Mouse (Mus musculus) liver, embryonic 12.5 days (tissue): ENCODE data around the gene Mdk. TPM values are rescaled to one million over a fixed set of nuclear protein-coding genes. Genes with fewer than 3 reads are reported as not detected.

Experiments
- ATAC-seq: fragments of 200-750 bp; cut with Nextera tagmentation; 2 replicates; pipeline ENCODE4 v1.8.0; 2017; ENCODE audit warnings: moderate number of reproducible peaks, mild to moderate bottlenecking, moderate library complexity
- H3K27ac ChIP-seq: fragments of 300-500 bp; sonication (generic); 2 replicates; pipeline ENCODE4 v1.5.1; 2016; ENCODE audit warnings: mild to moderate bottlenecking
- H3K27me3 ChIP-seq: fragments of 300-500 bp; sonication (generic); replicated peaks from 2 replicates; pipeline ENCODE4 v1.6.1; 2016; ENCODE audit warnings: mild to moderate bottlenecking, moderate library complexity
- H3K36me3 ChIP-seq: fragments of 300-500 bp; sonication (generic); 2 replicates; pipeline ENCODE4 v1.6.1; 2016; ENCODE audit warnings: mild to moderate bottlenecking, moderate library complexity
- H3K4me1 ChIP-seq: fragments of 300-500 bp; sonication (generic); 2 replicates; pipeline ENCODE4 v1.6.1; 2016
- H3K4me2 ChIP-seq: fragments of 300-500 bp; sonication (generic); 2 replicates; pipeline ENCODE4 v1.6.1; 2016; ENCODE audit warnings: mild to moderate bottlenecking, moderate library complexity
- H3K4me3 ChIP-seq: fragments of 300-500 bp; sonication (generic); 2 replicates; pipeline ENCODE4 v1.5.1; 2016; ENCODE audit warnings: mild to moderate bottlenecking, moderate library complexity
- H3K9ac ChIP-seq: fragments of 300-500 bp; sonication (generic); 2 replicates; pipeline ENCODE4 v1.6.1; 2016; ENCODE audit warnings: mild to moderate bottlenecking, moderate library complexity
- H3K9me3 ChIP-seq: fragments of 300-500 bp; sonication (generic); replicated peaks from 2 replicates; pipeline ENCODE4 v1.6.1; 2016; ENCODE audit warnings: mild to moderate bottlenecking, moderate library complexity
- WGBS: fragments of 180-500 bp; shearing (Covaris S2); methylation state at CpG from one replicate; pipeline ENCODE4 v1.1.7; 2016; ENCODE audit not compliant: insufficient replicate concordance; 5-methylcytosine and 5-hydroxymethylcytosine counted together
- polyA plus RNA-seq: library from polyadenylated mRNA; unstranded; fragments of >200 nt; fragmentation: Nextera tagmentation; extraction: Ambion mirVana; gene quantifications from 2 replicates; pipeline ENCODE4 v1.2.1, GENCODE M21; 2016

Gene Mdk
- polyA plus RNA-seq, 1 experiment from 2014 or later: 140 TPM

- no peak for ATAC-seq
- WGBS: 3% methylated on average over 20 of the region's 20 CpGs
- peaks cover 52% of the 10 kb centered on the region for H3K27me3 ChIP-seq
- H3K9me3 ChIP-seq: no peaks in the 10 kb centered on the region
- H3K36me3 ChIP-seq: peaks cover 3% of the 10 kb centered on the region
- peak overlapping the region; percentile 53 for H3K9ac ChIP-seq
- peaks cover 51% of the 10 kb centered on the region for H3K4me1 ChIP-seq
- peak overlapping the region; percentile 98 for H3K4me2 ChIP-seq
- H3K27ac ChIP-seq: peak overlapping the region; percentile 61
- H3K4me3 ChIP-seq: peak overlapping the region; percentile 90
Observed at GRCm38 (mm10) chr2:91965417-91965816, 33.3 kb upstream of the Mdk start.

- H3K4me1 ChIP-seq: peaks cover 58% of the 10 kb centered on the region
- peaks cover 11% of the 10 kb centered on the region for H3K36me3 ChIP-seq
- no peaks in the 10 kb centered on the region for H3K9me3 ChIP-seq
- WGBS: 35% methylated on average over 3 of the region's 3 CpGs
- H3K4me3 ChIP-seq: peak overlapping the region; percentile 90
- H3K27me3 ChIP-seq: peaks cover 44% of the 10 kb centered on the region
- no peak for ATAC-seq
- no peak overlapping the region for H3K9ac ChIP-seq
- peak overlapping the region; percentile 61 for H3K27ac ChIP-seq
- peak overlapping the region; percentile 98 for H3K4me2 ChIP-seq
Observed at GRCm38 (mm10) chr2:91964610-91965204, 32.6 kb upstream of the Mdk start.

GRCm38 (mm10) chr2:91963443-91963932, 31.4 kb upstream of the Mdk start:
- peak overlapping the region; percentile 90 for H3K4me3 ChIP-seq
- peak; percentile 92 for ATAC-seq
- H3K9ac ChIP-seq: peak overlapping the region; percentile 90
- no peaks in the 10 kb centered on the region for H3K9me3 ChIP-seq
- H3K4me2 ChIP-seq: peak overlapping the region; percentile 98
- under 1% methylated on average over 44 of the region's 57 CpGs for WGBS
- H3K36me3 ChIP-seq: peaks cover 22% of the 10 kb centered on the region
- H3K27ac ChIP-seq: peak overlapping the region; percentile 88
- peaks cover 71% of the 10 kb centered on the region for H3K4me1 ChIP-seq
- peaks cover 32% of the 10 kb centered on the region for H3K27me3 ChIP-seq

- H3K9me3 ChIP-seq: no peaks in the 10 kb centered on the region
- under 1% methylated on average over 39 of the region's 39 CpGs for WGBS
- H3K4me2 ChIP-seq: peak overlapping the region; percentile 98
- H3K9ac ChIP-seq: peak overlapping the region; percentile 90
- peaks cover 22% of the 10 kb centered on the region for H3K36me3 ChIP-seq
- H3K4me1 ChIP-seq: peaks cover 74% of the 10 kb centered on the region
- H3K27me3 ChIP-seq: peaks cover 27% of the 10 kb centered on the region
- peak overlapping the region; percentile 88 for H3K27ac ChIP-seq
- ATAC-seq: peak; percentile 25; the same call in 1 of the 2 replicates
- H3K4me3 ChIP-seq: peak overlapping the region; percentile 90
Observed at GRCm38 (mm10) chr2:91962864-91963401, 30.8 kb upstream of the Mdk start.

GRCm38 (mm10) chr2:91961901-91962761, 30.0 kb upstream of the Mdk start:
- H3K27me3 ChIP-seq: peaks cover 25% of the 10 kb centered on the region
- no peaks in the 10 kb centered on the region for H3K9me3 ChIP-seq
- WGBS: 37% methylated on average over 4 of the region's 4 CpGs
- H3K27ac ChIP-seq: peak overlapping the region; percentile 88
- peaks cover 80% of the 10 kb centered on the region for H3K4me1 ChIP-seq
- H3K4me2 ChIP-seq: peak overlapping the region; percentile 98
- no peak for ATAC-seq
- peaks cover 22% of the 10 kb centered on the region for H3K36me3 ChIP-seq
- H3K9ac ChIP-seq: peak overlapping the region; percentile 90
- peak overlapping the region; percentile 90 for H3K4me3 ChIP-seq

- 82% methylated on average over 5 of the region's 5 CpGs for WGBS
- Histone ChIP-seq H3K27me3 (peaks cover 10% of the 10 kb centered on the region), H3K9me3 (no peaks in the 10 kb centered on the region), H3K4me2 (no peak overlapping the region), H3K4me3 (no peak overlapping the region), H3K27ac (0 out of 2 replicates have a peak overlapping the region, but pooled peaks have one; percentile 37), H3K4me1 (peaks cover 91% of the 10 kb centered on the region), H3K36me3 (peaks cover 22% of the 10 kb centered on the region), H3K9ac (no peak overlapping the region)
- ATAC-seq: no peak
Observed at GRCm38 (mm10) chr2:91960459-91960858, 28.4 kb upstream of the Mdk start.

- Histone ChIP-seq H3K9me3 (no peaks in the 10 kb centered on the region), H3K27me3 (peaks cover 3% of the 10 kb centered on the region; the same call in 1 of the 2 replicates), H3K4me3 (no peak overlapping the region), H3K27ac (peak overlapping the region; percentile 37), H3K4me1 (peaks cover 93% of the 10 kb centered on the region), H3K9ac (peak overlapping the region; percentile 37; the same call in 1 of the 2 replicates), H3K36me3 (peaks cover 22% of the 10 kb centered on the region), H3K4me2 (no peak overlapping the region)
- no peak for ATAC-seq
- 78% methylated on average over 11 of the region's 11 CpGs for WGBS
Observed at GRCm38 (mm10) chr2:91959544-91960410, 27.7 kb upstream of the Mdk start.

- Histone ChIP-seq H3K4me1 (peaks cover 94% of the 10 kb centered on the region), H3K9ac (peak overlapping the region; percentile 37), H3K36me3 (peaks cover 22% of the 10 kb centered on the region), H3K27me3 (no peaks in the 10 kb centered on the region), H3K27ac (peak overlapping the region; percentile 37), H3K9me3 (no peaks in the 10 kb centered on the region), H3K4me3 (no peak overlapping the region), H3K4me2 (peak overlapping the region; percentile 28; the same call in 1 of the 2 replicates)
- 42% methylated on average over 10 of the region's 10 CpGs for WGBS
- no peak for ATAC-seq
Observed at GRCm38 (mm10) chr2:91958701-91959457, 26.8 kb upstream of the Mdk start.

- peak overlapping the region; percentile 8; the same call in 1 of the 2 replicates for H3K9ac ChIP-seq
- peak overlapping the region; percentile 51; the same call in 1 of the 2 replicates for H3K4me2 ChIP-seq
- H3K4me1 ChIP-seq: peaks cover 100% of the 10 kb centered on the region
- no peak for ATAC-seq
- no peak overlapping the region for H3K27ac ChIP-seq
- no peaks in the 10 kb centered on the region for H3K27me3 ChIP-seq
- H3K36me3 ChIP-seq: peaks cover 22% of the 10 kb centered on the region
- WGBS: 82% methylated on average over 8 of the region's 8 CpGs
- H3K9me3 ChIP-seq: no peaks in the 10 kb centered on the region
- no peak overlapping the region for H3K4me3 ChIP-seq
Observed at GRCm38 (mm10) chr2:91958049-91958448, 26.0 kb upstream of the Mdk start.

- Histone ChIP-seq H3K4me2 (peak overlapping the region; percentile 51), H3K4me3 (no peak overlapping the region), H3K9ac (peak overlapping the region; percentile 35)
Observed at GRCm38 (mm10) chr2:91957096-91957495, 25.0 kb upstream of the Mdk start.

More at GRCm38 (mm10) chr2:91957096-91957495, 25.0 kb upstream of the Mdk start:
- Histone ChIP-seq H3K9me3 (no peaks in the 10 kb centered on the region), H3K36me3 (peaks cover 22% of the 10 kb centered on the region), H3K27ac (peak overlapping the region; percentile 77), H3K4me1 (peaks cover 98% of the 10 kb centered on the region), H3K27me3 (no peaks in the 10 kb centered on the region)
- peak; percentile 50 for ATAC-seq
- 20% methylated on average over 4 of the region's 4 CpGs for WGBS
